Mouse (Mus musculus) ES-E14 (cell line): ENCODE data around the gene 3110040N11Rik. TPM values are rescaled to one million over a fixed set of nuclear protein-coding genes. Genes with fewer than 3 reads are reported as not detected.
A peak's percentile ranks its signal among the peaks of the same experiment; 100 is the strongest.

ENCODE experiments used
- DNase-seq: peaks from one replicate; pipeline ENCODE4 v3.0.0-alpha.2; 2013; ENCODE audit warnings: low read depth, low spot score
- H3K27ac ChIP-seq: 2 replicates; pipeline ENCODE4 v1.5.1; 2012; ENCODE audit warnings: low read depth, mild to moderate bottlenecking, low read length, moderate library complexity, mixed read lengths; ENCODE audit not compliant: poor library complexity, insufficient read depth, severe bottlenecking
- H3K36me3 ChIP-seq: 2 replicates; pipeline ENCODE4 v1.6.1; 2012; ENCODE audit warnings: mild to moderate bottlenecking, low read length, moderate library complexity, mixed read lengths; ENCODE audit not compliant: control insufficient read depth, poor library complexity, insufficient read depth, severe bottlenecking
- H3K4me1 ChIP-seq, 2 experiments: fragments of 150-350 bp in 1 of 2; sonication (generic) in 1 of 2; 2 replicates each; pipeline ENCODE4 v1.6.1; 2012; ENCODE audit warnings: low read length in 2 of 2, mild to moderate bottlenecking in 1 of 2, mixed read lengths in 1 of 2; ENCODE audit not compliant: control insufficient read depth in 2 of 2, insufficient read depth in 2 of 2, poor library complexity in 1 of 2
- H3K4me3 ChIP-seq, 2 experiments: fragments of 150-350 bp in 1 of 2; sonication (generic) in 1 of 2; 2 replicates each; pipeline ENCODE4 v1.5.1; 2012; ENCODE audit warnings: low read length in 2 of 2, low read depth in 1 of 2, mild to moderate bottlenecking in 1 of 2, mixed read lengths in 1 of 2; ENCODE audit not compliant: insufficient read depth in 1 of 2, poor library complexity in 1 of 2, severe bottlenecking in 1 of 2
- H3K9ac ChIP-seq: 2 replicates; pipeline ENCODE4 v1.6.1; 2012; ENCODE audit warnings: low read depth, mild to moderate bottlenecking, low read length, mixed read lengths; ENCODE audit not compliant: poor library complexity, insufficient read depth, severe bottlenecking
- H3K9me3 ChIP-seq: fragments of 150-350 bp; sonication (generic); 2 replicates; pipeline ENCODE4 v1.6.1; 2012; ENCODE audit warnings: low read depth, mild to moderate bottlenecking, low read length; ENCODE audit not compliant: control insufficient read depth, insufficient read depth
- CHD2 ChIP-seq: IDR thresholded peaks from 2 replicates; pipeline ENCODE4 v1.6.1; 2014; ENCODE audit warnings: mild to moderate bottlenecking, low read depth, low read length, inconsistent platforms
- HCFC1 ChIP-seq: IDR thresholded peaks from 2 replicates; pipeline ENCODE4 v1.6.1; 2012; ENCODE audit warnings: low read length, inconsistent platforms, borderline replicate concordance; ENCODE audit not compliant: insufficient read depth
- MAFK ChIP-seq: IDR thresholded peaks from 2 replicates; pipeline ENCODE4 v1.6.1; 2014; ENCODE audit warnings: mild to moderate bottlenecking, low read depth, low read length, inconsistent platforms; ENCODE audit not compliant: insufficient read depth
- ZC3H11A ChIP-seq: IDR thresholded peaks from 2 replicates; pipeline ENCODE4 v1.6.1; 2012; ENCODE audit warnings: low read depth, mild to moderate bottlenecking, inconsistent platforms, low read length, borderline replicate concordance
- ZNF384 ChIP-seq: IDR thresholded peaks from 2 replicates; pipeline ENCODE4 v1.6.1; 2012; ENCODE audit warnings: low read depth, low read length, inconsistent platforms
- in situ Hi-C, 2 experiments: fragments of 600-800 bp; cut with MboI; formaldehyde crosslinking; loops; one replicate each; pipeline ENCODE4 v1.15.1; 2025; ENCODE audit warnings: low sequenced_read_pairs in 2 of 2, inconsistent platforms in 1 of 2; ENCODE audit not compliant: unreplicated experiment in 2 of 2
- total RNA-seq: library from RNA; depleted of rRNA; stranded (reverse); fragments of 300-350 nt; gene quantifications from 2 replicates; pipeline ENCODE4 v1.2.3, GENCODE M21; 2012

The 3110040N11Rik gene
- total RNA-seq, 1 experiment, result 36.1 TPM

GRCm38 (mm10) chr7:81828681-81829378, 39.6 kb upstream of the 3110040N11Rik start:
- DNase-seq, result no peak
- H3K27ac ChIP-seq, result 0 out of 2 replicates have a peak overlapping the region, but pooled peaks have one; percentile 4
- no peaks in the 10 kb centered on the region for H3K9me3 ChIP-seq
- H3K4me1 ChIP-seq, result peaks cover 2 to 5% of the 10 kb centered on the region in 2 experiments; a peak in 3 of 4 replicates
- TF ChIP-seq ZNF384, result no peak
- TF ChIP-seq HCFC1, result no peak
- no peak for TF ChIP-seq ZC3H11A
- TF ChIP-seq CHD2, result no peak
- no peak for TF ChIP-seq MAFK
- H3K36me3 ChIP-seq, result 0 out of 2 replicates have a peak, but pooled peaks cover 2% of the 10 kb centered on the region
- H3K4me3 ChIP-seq, result peak overlapping the region; percentile 80 to 88
- in situ Hi-C loops, result no loop called here
- H3K9ac ChIP-seq, result peak overlapping the region; percentile 80

GRCm38 (mm10) chr7:81827806-81828667, 38.8 kb upstream of the 3110040N11Rik start:
- H3K27ac ChIP-seq, result no peak overlapping the region
- no peak for TF ChIP-seq CHD2
- no peak for TF ChIP-seq HCFC1
- TF ChIP-seq MAFK, result no peak
- no peak for TF ChIP-seq ZC3H11A
- no peak for TF ChIP-seq ZNF384
- H3K4me1 ChIP-seq, result peaks cover 2 to 5% of the 10 kb centered on the region in 2 experiments; a peak in 3 of 4 replicates
- DNase-seq, result no peak
- peak overlapping the region; percentile 80 for H3K9ac ChIP-seq
- H3K4me3 ChIP-seq, result peak overlapping the region; percentile 80 to 88
- in situ Hi-C loops, result no loop called here
- H3K9me3 ChIP-seq, result no peaks in the 10 kb centered on the region
- H3K36me3 ChIP-seq, result 0 out of 2 replicates have a peak, but pooled peaks cover 2% of the 10 kb centered on the region

- 0 out of 2 replicates have a peak, but pooled peaks cover 2% of the 10 kb centered on the region for H3K36me3 ChIP-seq
- no peak for TF ChIP-seq HCFC1
- H3K4me3 ChIP-seq, result no peak overlapping the region
- no peak overlapping the region for H3K27ac ChIP-seq
- DNase-seq, result no peak
- in situ Hi-C loops, result no loop called here
- H3K9ac ChIP-seq, result no peak overlapping the region
- H3K4me1 ChIP-seq, result peaks cover 2 to 5% of the 10 kb centered on the region in 2 experiments; a peak in 3 of 4 replicates
- H3K9me3 ChIP-seq, result no peaks in the 10 kb centered on the region
Measured at GRCm38 (mm10) chr7:81825381-81825780, 36.1 kb upstream of the 3110040N11Rik start.

- in situ Hi-C loops, result no loop called here
- DNase-seq, result no peak
- Histone ChIP-seq H3K9ac (no peak overlapping the region), H3K9me3 (no peaks in the 10 kb centered on the region), H3K4me1 (peaks cover under 1 to 5% of the 10 kb centered on the region in 2 experiments; a peak in 3 of 4 replicates), H3K4me3 (no peak overlapping the region), H3K27ac (no peak overlapping the region), H3K36me3 (0 out of 2 replicates have a peak, but pooled peaks cover 2% of the 10 kb centered on the region)
- TF ChIP-seq ZNF384, result no peak
- no peak for TF ChIP-seq CHD2
- TF ChIP-seq ZC3H11A, result no peak
- TF ChIP-seq MAFK, result no peak
- TF ChIP-seq HCFC1, result no peak
Measured at GRCm38 (mm10) chr7:81824906-81825305, 35.6 kb upstream of the 3110040N11Rik start.
